Mouse (Mus musculus): ENCODE data around the gene Tmem235. TPM values are rescaled to one million over a fixed set of nuclear protein-coding genes. Genes with fewer than 3 reads are reported as not detected.
"Not testable (repeated sequence)": the region's sequence is repeated elsewhere in the genome, so short reads cannot be mapped to it uniquely, and the experiment has no call there.

The Tmem235 gene
- polyA plus RNA-seq, 1 experiment from 2014 or later, result not detected

DNA sequence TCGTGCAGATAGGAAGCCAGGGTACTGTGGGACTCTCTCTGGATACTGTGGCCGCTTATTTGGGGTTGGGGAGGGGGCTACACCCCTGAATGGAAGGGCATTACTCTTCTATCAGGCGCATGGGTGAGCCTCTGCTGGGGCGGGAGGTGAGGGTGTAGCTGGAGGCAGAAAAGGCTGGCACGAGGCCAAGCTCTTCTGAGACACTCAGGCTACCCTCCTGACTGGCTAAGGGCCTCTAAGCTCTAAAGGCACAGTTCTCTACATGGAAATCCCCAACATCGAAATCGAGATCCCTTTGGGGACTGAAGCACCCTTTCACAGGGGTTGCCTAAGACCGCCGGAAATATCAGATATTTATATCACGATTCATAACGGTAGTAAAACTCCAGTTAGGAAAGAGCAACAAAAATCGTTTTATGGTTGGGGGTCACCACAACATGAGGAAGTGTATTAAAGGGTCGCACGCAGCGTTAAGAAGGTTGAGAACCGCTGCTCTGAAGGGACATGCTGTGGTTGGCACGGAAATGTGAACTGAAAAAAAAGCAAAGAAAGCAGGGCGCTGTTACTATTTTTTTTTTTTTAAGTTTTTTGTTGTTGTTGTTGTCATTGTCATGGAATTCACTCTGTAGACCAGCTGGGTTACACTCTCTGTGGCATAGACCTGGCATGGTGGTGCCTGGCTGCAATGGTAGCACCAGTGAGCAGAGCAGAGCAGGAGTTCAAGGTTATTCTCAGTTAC, 32.2 kb upstream of the Tmem235 start:
- no peaks in the 10 kb centered on the region for H3K36me3 ChIP-seq (ENCODE audit: control insufficient read depth, insufficient read depth, low read length)
- H3K27me3 ChIP-seq (replicated peaks; ENCODE audit: control insufficient read depth, insufficient read depth, low read length), result no peaks in the 10 kb centered on the region
- H3K4me2 ChIP-seq (ENCODE audit: low read depth, low read length), result no peak overlapping the region
- peaks cover 20% of the 10 kb centered on the region for H3K4me1 ChIP-seq (ENCODE audit: control insufficient read depth, insufficient read depth, low read length)
- peak overlapping the region; percentile 49; the same call in 1 of the 2 replicates for H3K27ac ChIP-seq (replicated peaks; ENCODE audit: low read depth, low read length)
- H3K9ac ChIP-seq (ENCODE audit: low read depth, low read length), result no peak overlapping the region
- H3K9me3 ChIP-seq (ENCODE audit: control insufficient read depth, low read length), result no peaks in the 10 kb centered on the region
- 64% methylated on average over 18 of the region's 18 CpGs for WGBS
- DNase-seq (ENCODE audit: low spot score), result peak; percentile 75
- no peak for ATAC-seq (ENCODE audit: low read depth)
- H3K4me3 ChIP-seq (ENCODE audit: low read depth, low read length), result no peak overlapping the region

DNA sequence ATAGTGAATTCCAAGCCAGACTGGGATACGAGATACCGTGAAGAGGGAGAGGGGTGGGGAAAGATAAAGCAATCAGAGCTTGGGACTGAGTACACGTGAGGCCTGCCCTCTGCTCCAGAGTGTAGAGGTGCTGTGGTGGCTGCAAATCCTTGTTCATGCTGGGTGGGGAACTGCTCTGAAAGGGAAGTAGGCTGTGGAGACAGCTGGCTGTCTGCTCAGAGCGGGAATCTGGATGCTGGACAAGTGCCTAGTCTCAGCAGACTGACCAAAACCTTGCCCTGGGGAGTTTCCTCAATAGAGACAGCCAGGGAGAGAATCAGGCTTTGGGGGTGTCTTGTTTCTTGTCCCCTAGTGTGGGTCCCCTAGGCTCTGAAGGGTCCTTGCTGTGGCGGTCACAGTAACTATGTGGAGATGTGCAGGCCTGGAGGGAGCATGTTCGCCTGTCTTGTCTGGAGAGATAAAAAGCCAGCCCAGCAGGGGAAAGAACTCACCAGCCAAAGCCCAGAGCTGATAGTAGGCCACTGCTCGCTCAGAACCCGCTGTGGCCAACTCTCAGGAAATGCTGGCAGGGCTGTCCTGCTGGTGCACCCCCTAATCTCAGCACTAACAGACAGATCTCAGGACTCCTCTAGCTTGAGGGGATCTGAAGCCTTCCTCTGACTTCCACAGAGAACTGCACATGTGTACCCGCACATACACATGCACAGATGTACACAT, 31.5 kb upstream of the Tmem235 start:
- H3K36me3 ChIP-seq (ENCODE audit: control insufficient read depth, insufficient read depth, low read length), result no peaks in the 10 kb centered on the region
- H3K4me3 ChIP-seq (ENCODE audit: low read depth, low read length), result no peak overlapping the region
- H3K4me2 ChIP-seq (ENCODE audit: low read depth, low read length), result no peak overlapping the region
- no peaks in the 10 kb centered on the region for H3K27me3 ChIP-seq (replicated peaks; ENCODE audit: control insufficient read depth, insufficient read depth, low read length)
- H3K4me1 ChIP-seq (ENCODE audit: control insufficient read depth, insufficient read depth, low read length), result peaks cover 20% of the 10 kb centered on the region
- 51% methylated on average over 9 of the region's 9 CpGs for WGBS
- DNase-seq (ENCODE audit: low spot score) (peak; percentile 67), ATAC-seq (ENCODE audit: low read depth) (no peak)
- H3K27ac ChIP-seq (replicated peaks; ENCODE audit: low read depth, low read length), result peak overlapping the region; percentile 49
- no peaks in the 10 kb centered on the region for H3K9me3 ChIP-seq (ENCODE audit: control insufficient read depth, low read length)
- H3K9ac ChIP-seq (ENCODE audit: low read depth, low read length), result no peak overlapping the region

DNA sequence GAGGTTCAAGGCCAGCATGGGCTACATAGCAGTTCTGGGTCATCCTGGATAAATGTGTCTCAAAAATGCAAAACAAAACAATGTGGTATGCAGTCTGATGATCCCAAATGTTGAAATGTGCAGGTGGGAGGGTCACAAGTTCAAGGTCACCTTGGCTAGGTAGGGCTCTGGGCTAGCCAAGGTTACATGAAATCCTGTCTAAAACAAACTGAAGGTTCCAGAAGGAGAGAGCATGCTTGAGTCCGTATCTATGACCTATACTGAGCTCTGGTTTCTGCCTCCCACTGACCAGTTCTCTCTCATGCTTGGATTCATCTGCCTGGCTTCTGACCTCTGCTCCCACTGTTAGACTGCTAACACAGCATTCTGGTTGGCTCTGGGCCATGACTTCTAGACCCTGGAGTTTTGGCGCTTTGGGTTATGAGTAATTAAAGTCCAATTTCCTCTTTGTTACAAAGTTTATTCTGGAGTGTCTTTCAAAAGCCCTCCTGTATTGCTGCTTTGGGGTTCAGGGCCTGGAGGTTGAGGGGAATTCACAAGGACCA, 30.8 kb upstream of the Tmem235 start:
- H3K36me3 ChIP-seq (ENCODE audit: control insufficient read depth, insufficient read depth, low read length), result no peaks in the 10 kb centered on the region
- peaks cover 20% of the 10 kb centered on the region for H3K4me1 ChIP-seq (ENCODE audit: control insufficient read depth, insufficient read depth, low read length)
- H3K4me2 ChIP-seq (ENCODE audit: low read depth, low read length), result no peak overlapping the region
- H3K27me3 ChIP-seq (replicated peaks; ENCODE audit: control insufficient read depth, insufficient read depth, low read length), result no peaks in the 10 kb centered on the region
- no peak overlapping the region for H3K9ac ChIP-seq (ENCODE audit: low read depth, low read length)
- H3K9me3 ChIP-seq (ENCODE audit: control insufficient read depth, low read length), result no peaks in the 10 kb centered on the region
- H3K27ac ChIP-seq (replicated peaks; ENCODE audit: low read depth, low read length), result no peak overlapping the region
- ATAC-seq (ENCODE audit: low read depth), result no peak
- no peak overlapping the region for H3K4me3 ChIP-seq (ENCODE audit: low read depth, low read length)
- 71% methylated on average over 2 of the region's 2 CpGs for WGBS
- no peak for DNase-seq (ENCODE audit: low spot score)

DNA sequence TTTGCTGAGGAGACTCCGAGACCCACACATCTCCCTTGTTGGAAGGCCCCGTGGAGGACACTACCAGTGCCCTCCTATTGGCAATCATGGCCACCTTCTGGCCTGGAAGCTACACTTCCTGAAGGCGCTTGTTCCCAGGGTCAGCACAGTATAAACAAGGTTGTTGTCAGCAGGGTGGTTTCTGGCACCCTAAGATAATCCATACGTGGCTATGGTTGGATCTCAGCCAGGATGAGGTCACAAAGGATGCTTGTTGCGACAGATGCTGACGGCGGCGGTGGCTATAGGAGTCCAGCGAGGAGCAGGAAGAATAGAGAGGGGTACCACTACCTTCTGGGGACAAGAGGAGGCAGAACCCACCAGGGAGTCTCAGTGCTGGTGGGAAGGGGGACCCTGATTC, 30.2 kb upstream of the Tmem235 start:
- no peak overlapping the region for H3K4me2 ChIP-seq (ENCODE audit: low read depth, low read length)
- H3K27me3 ChIP-seq (replicated peaks; ENCODE audit: control insufficient read depth, insufficient read depth, low read length), result no peaks in the 10 kb centered on the region
- H3K4me3 ChIP-seq (ENCODE audit: low read depth, low read length), result no peak overlapping the region
- no peak overlapping the region for H3K27ac ChIP-seq (replicated peaks; ENCODE audit: low read depth, low read length)
- peak; percentile 33 for DNase-seq (ENCODE audit: low spot score)
- H3K36me3 ChIP-seq (ENCODE audit: control insufficient read depth, insufficient read depth, low read length), result no peaks in the 10 kb centered on the region
- no peak overlapping the region for H3K9ac ChIP-seq (ENCODE audit: low read depth, low read length)
- peaks cover 20% of the 10 kb centered on the region for H3K4me1 ChIP-seq (ENCODE audit: control insufficient read depth, insufficient read depth, low read length)
- WGBS, result 73% methylated on average over 9 of the region's 9 CpGs
- no peak for ATAC-seq (ENCODE audit: low read depth)
- H3K9me3 ChIP-seq (ENCODE audit: control insufficient read depth, low read length), result no peaks in the 10 kb centered on the region

DNA sequence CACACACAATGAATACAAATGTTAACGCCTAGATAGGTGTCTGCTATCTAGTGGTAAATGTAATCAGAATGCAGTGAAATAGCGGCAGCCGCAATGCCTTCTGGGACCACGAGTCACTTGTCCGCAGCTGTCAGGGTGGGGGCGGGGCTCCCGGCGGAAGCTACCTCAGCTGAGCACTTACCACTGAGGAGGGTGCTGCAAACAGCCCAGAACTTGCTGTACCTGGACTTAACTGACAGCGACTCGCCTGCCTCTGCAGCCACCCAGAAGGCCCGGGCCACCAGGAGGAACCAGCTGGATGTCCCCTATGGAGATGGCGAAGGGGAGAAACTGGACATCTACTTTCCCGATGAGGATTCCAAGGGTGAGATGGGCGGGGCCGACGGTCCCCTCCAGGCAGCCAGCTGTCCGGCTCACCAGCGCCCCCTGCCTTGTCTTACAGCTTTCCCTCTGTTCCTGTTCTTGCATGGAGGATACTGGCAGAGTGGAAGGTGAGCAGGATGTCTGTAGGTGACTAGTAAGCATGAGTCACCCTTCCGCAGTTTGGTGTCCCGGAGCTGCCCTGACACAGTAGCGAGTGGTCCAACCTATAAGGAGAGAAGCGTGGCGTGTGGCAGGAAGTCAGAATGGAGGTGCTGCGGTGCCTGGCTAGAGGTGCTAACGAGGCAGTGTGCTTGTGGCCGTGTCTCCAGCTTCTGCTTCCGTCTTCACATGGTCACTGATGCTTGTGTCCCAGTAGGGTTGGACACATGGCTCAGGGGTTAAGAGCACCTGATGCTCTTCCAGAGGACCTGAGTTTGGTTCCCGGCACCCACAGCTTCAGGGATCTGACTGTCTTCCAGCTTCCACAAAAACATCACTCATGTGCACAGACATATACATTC, 28.2 kb upstream of the Tmem235 start:
- Histone ChIP-seq H3K9me3 (ENCODE audit: control insufficient read depth, low read length) (no peaks in the 10 kb centered on the region), H3K9ac (ENCODE audit: low read depth, low read length) (no peak overlapping the region), H3K36me3 (ENCODE audit: control insufficient read depth, insufficient read depth, low read length) (no peaks in the 10 kb centered on the region), H3K27ac (replicated peaks; ENCODE audit: low read depth, low read length) (no peak overlapping the region), H3K4me2 (ENCODE audit: low read depth, low read length) (peak overlapping the region; percentile 48), H3K27me3 (replicated peaks; ENCODE audit: control insufficient read depth, insufficient read depth, low read length) (no peaks in the 10 kb centered on the region), H3K4me3 (ENCODE audit: low read depth, low read length) (peak overlapping the region; percentile 11; the same call in 1 of the 2 replicates), H3K4me1 (ENCODE audit: control insufficient read depth, insufficient read depth, low read length) (peaks cover 9% of the 10 kb centered on the region)
- ATAC-seq (ENCODE audit: low read depth) (peak; percentile 23; the same call in 1 of the 2 replicates), DNase-seq (ENCODE audit: low spot score) (peak; percentile 58)
- WGBS, result 22% methylated on average over 28 of the region's 28 CpGs

DNA sequence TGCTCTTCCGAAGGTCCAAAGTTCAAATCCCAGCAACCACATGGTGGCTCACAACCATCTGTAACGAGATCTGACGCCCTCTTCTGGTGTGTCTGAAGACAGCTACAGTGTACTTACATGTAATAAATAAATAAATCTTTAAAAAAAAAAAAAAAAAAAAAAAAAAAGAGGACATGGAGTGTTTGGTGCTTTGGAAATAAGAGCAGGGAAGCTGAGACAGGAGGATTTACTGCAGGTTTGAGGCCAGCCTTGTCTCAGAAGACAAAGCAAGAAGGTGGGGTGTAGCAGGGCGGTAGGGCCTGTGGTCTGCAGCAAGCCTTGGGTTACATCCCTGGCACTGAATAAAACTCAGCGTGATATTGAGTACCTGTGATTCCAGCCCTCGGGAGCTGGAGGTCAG, 27.0 kb upstream of the Tmem235 start:
- H3K4me1 ChIP-seq (ENCODE audit: control insufficient read depth, insufficient read depth, low read length); H3K9ac ChIP-seq (ENCODE audit: low read depth, low read length); H3K27ac ChIP-seq (replicated peaks; ENCODE audit: low read depth, low read length); H3K36me3 ChIP-seq (ENCODE audit: control insufficient read depth, insufficient read depth, low read length); H3K4me3 ChIP-seq (ENCODE audit: low read depth, low read length); H3K27me3 ChIP-seq (replicated peaks; ENCODE audit: control insufficient read depth, insufficient read depth, low read length); H3K9me3 ChIP-seq (ENCODE audit: control insufficient read depth, low read length); H3K4me2 ChIP-seq (ENCODE audit: low read depth, low read length); ATAC-seq (ENCODE audit: low read depth); DNase-seq (ENCODE audit: low spot score): not testable (repeated sequence)
- WGBS, result 92% methylated on average over 4 of the region's 6 CpGs

DNA sequence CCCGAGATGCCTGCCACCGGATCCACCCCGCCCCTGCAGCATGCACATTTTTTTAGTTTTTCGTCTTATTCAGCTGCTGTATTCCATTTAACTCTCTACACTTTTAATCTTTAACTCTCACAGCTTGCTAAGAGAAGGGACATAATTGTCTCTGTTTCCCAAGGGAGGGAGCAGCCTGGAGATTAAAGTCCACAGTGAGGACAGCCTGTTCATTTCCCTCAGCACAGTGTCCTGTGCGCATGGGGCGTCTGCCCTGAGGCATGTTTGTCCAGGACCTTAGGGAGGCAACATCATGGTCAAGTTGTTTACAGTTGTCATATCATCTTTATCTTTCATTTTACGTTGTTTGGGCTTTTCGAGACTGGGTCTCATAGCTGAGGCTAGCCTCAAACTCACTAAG, 26.5 kb upstream of the Tmem235 start:
- no peaks in the 10 kb centered on the region for H3K4me1 ChIP-seq (ENCODE audit: control insufficient read depth, insufficient read depth, low read length)
- no peak overlapping the region for H3K27ac ChIP-seq (replicated peaks; ENCODE audit: low read depth, low read length)
- no peaks in the 10 kb centered on the region for H3K27me3 ChIP-seq (replicated peaks; ENCODE audit: control insufficient read depth, insufficient read depth, low read length)
- WGBS, result 89% methylated on average over 8 of the region's 8 CpGs
- no peak for DNase-seq (ENCODE audit: low spot score)
- no peak overlapping the region for H3K4me3 ChIP-seq (ENCODE audit: low read depth, low read length)
- H3K36me3 ChIP-seq (ENCODE audit: control insufficient read depth, insufficient read depth, low read length), result no peaks in the 10 kb centered on the region
- H3K4me2 ChIP-seq (ENCODE audit: low read depth, low read length), result no peak overlapping the region
- H3K9me3 ChIP-seq (ENCODE audit: control insufficient read depth, low read length), result no peaks in the 10 kb centered on the region
- no peak overlapping the region for H3K9ac ChIP-seq (ENCODE audit: low read depth, low read length)
- no peak for ATAC-seq (ENCODE audit: low read depth)

DNA sequence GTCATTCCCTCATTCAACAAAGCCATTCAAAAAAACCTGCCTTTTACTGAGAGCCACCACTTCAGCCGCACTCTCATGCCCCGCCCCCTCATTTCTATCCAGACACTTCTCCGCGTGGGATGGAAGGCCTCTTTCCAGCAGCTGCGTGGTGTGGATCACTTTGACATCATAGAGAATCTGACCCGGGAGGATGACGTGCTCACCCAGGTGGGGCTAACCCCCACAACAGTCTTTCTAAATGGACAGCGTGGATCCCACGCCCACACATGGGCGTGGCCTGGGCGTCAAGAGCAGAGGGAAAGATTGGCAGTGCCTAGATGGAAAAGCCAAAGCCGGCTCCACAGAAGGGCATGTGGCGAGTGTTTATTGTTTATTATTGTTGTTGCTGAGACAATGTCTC, 24.2 kb upstream of the Tmem235 start:
- H3K9ac ChIP-seq (ENCODE audit: low read depth, low read length), result no peak overlapping the region
- DNase-seq (ENCODE audit: low spot score) (peak; percentile 68), ATAC-seq (ENCODE audit: low read depth) (no peak)
- peak overlapping the region; percentile 20; the same call in 1 of the 2 replicates for H3K4me2 ChIP-seq (ENCODE audit: low read depth, low read length)
- no peaks in the 10 kb centered on the region for H3K27me3 ChIP-seq (replicated peaks; ENCODE audit: control insufficient read depth, insufficient read depth, low read length)
- no peaks in the 10 kb centered on the region for H3K4me1 ChIP-seq (ENCODE audit: control insufficient read depth, insufficient read depth, low read length)
- H3K4me3 ChIP-seq (ENCODE audit: low read depth, low read length), result no peak overlapping the region
- H3K36me3 ChIP-seq (ENCODE audit: control insufficient read depth, insufficient read depth, low read length), result no peaks in the 10 kb centered on the region
- H3K27ac ChIP-seq (replicated peaks; ENCODE audit: low read depth, low read length), result no peak overlapping the region
- WGBS, result 33% methylated on average over 13 of the region's 13 CpGs
- no peaks in the 10 kb centered on the region for H3K9me3 ChIP-seq (ENCODE audit: control insufficient read depth, low read length)

Data from embryonic facial prominence, embryonic 14.5 days (tissue).